Mouse (Mus musculus): Measurements from ENCODE around the gene Bad. TPM values are rescaled to one million over a fixed set of nuclear protein-coding genes. Genes with fewer than 3 reads are reported as not detected.
A peak's percentile ranks its signal among the peaks of the same experiment; 100 is the strongest.

Gene Bad
- total and polyA plus RNA-seq, 2 experiments from 2014 or later: 46.8 to 60.7 TPM

DNA sequence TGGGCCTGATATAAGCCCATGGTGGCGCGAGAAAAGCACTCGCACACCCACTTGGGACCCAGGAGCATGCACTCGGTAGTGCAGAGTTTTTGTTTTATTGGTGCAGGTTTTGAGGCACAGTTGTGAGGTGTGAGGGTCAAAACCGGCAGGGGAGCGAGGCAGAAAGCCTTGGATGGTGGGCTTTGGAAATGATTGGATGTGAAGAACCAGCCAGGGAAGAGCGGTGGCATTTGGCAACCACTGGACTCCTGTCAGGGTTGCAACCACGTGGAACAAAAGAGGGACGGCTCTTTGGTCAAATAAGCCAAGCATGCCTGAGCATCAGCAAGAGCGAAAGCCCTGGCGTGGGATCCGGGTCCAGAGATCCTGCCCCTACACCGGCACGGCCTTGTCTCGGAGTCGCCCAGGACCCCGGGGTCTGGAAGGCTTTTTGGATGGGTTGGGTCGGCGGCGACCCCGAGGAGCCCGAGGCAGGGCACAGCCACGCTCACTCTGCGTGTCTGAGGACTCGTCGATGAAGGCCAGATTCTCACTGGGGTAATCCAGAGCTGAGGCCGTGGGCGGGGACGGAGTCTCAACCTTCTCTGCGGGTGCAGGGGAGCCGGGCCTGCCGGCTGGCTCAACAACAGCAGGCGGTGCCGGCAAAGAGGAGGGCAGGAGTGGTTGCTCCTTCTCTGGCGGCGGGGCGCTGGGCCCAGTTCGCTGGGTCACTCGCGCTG is 15.9 kb upstream of the Bad start:
- H3K4me1 ChIP-seq (ENCODE audit: control insufficient read depth, insufficient read depth): peaks cover 21% of the 10 kb centered on the region
- DNase-seq (ENCODE audit: low spot score): no peak

DNA sequence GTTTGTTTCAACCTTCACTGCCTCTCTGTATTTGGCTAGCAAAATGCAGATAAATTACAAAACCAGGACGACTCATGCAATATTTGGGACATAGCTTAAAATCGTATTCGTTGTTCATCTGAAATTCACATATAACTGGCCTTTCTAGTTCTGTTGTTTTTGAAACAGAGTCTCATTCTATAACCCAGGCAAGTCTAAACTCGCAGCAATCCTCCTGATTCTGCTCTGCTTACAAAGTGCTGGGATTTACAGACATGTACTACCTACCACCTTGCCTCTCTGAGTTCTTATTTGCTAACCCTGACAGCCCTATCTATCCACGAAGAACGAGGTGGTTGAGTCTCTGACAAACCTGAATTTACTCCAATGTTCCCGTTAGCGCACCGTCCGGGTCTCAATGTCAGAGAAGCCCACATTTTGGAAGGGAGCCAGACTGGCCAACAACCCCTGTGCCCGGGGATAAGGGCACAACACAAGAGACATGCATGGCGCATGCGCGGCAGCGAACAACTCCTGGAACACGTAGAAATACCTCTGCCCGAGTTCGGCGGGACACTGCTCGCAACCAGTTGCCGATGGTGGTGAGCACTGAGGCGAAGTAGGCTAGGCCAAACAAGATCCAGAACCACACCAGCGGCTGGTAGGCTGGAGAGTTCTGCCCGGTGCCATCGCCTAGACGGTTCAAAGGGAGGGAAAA is 15.0 kb upstream of the Bad start:
- Histone ChIP-seq H3K36me3 (replicated peaks; ENCODE audit: control insufficient read depth, insufficient read depth, low read length) (no peaks in the 10 kb centered on the region), H3K27ac (ENCODE audit: low read depth) (no peak overlapping the region), H3K4me3 (ENCODE audit: low read depth, low read length) (peak overlapping the region; percentile 20; the same call in 1 of the 2 replicates), H3K4me2 (ENCODE audit: low read depth, low read length) (peak overlapping the region; percentile 38), H3K9me3 (replicated peaks; ENCODE audit: control insufficient read depth, low read length) (no peaks in the 10 kb centered on the region), H3K27me3 (ENCODE audit: control insufficient read depth, insufficient read depth, low read length) (peaks cover 51% of the 10 kb centered on the region), H3K9ac (replicated peaks; ENCODE audit: low read depth, low read length) (no peak overlapping the region), H3K4me1 (ENCODE audit: control insufficient read depth, insufficient read depth) (peaks cover 21% of the 10 kb centered on the region)
- TF ChIP-seq CTCF (IDR thresholded peaks at IDR 0.05; ENCODE audit: low read depth): no peak
- no peak for TF ChIP-seq EP300 (IDR thresholded peaks at IDR 0.05; ENCODE audit: low read depth)
- no peak for DNase-seq (ENCODE audit: low spot score)
- WGBS: 19% methylated on average over 26 of the region's 26 CpGs
- no peak for ATAC-seq (ENCODE audit: insufficient read depth, low read depth)

More for the DNA sequence above, 15.9 kb upstream of the Bad start:
- no peaks in the 10 kb centered on the region for H3K9me3 ChIP-seq (replicated peaks; ENCODE audit: control insufficient read depth, low read length)
- H3K36me3 ChIP-seq (replicated peaks; ENCODE audit: control insufficient read depth, insufficient read depth, low read length): no peaks in the 10 kb centered on the region
- H3K9ac ChIP-seq (replicated peaks; ENCODE audit: low read depth, low read length): no peak overlapping the region
- peak overlapping the region; percentile 19; the same call in 1 of the 2 replicates for H3K4me3 ChIP-seq (ENCODE audit: low read depth, low read length)
- ATAC-seq (ENCODE audit: insufficient read depth, low read depth): no peak
- 22% methylated on average over 39 of the region's 40 CpGs for WGBS
- H3K27me3 ChIP-seq (ENCODE audit: control insufficient read depth, insufficient read depth, low read length): peaks cover 47% of the 10 kb centered on the region
- no peak for TF ChIP-seq CTCF (IDR thresholded peaks at IDR 0.05; ENCODE audit: low read depth)
- no peak for TF ChIP-seq EP300 (IDR thresholded peaks at IDR 0.05; ENCODE audit: low read depth)
- H3K27ac ChIP-seq (ENCODE audit: low read depth): no peak overlapping the region
- H3K4me2 ChIP-seq (ENCODE audit: low read depth, low read length): peak overlapping the region; percentile 39; the same call in 1 of the 2 replicates

DNA sequence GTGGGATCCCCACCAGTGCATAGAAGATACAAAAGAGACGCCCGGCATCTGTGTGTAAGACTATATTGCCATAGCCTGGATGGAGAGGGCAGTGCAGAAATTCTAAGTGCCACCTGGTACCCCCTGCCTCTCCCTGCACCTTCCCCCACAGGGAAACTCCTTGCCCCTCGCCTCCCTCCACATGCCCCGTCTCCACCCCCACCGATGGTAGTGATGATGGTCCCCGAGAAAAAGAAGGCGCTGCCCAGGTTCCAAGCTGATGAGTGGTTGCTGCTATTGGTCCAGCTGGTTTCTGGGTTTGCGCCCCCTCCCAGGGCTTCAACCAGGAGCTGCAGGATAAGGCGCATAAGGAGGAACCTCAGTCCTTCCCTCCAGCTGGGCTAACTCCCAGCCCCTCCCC is 13.6 kb upstream of the Bad start:
- 24% methylated on average over 9 of the region's 9 CpGs for WGBS
- H3K27ac ChIP-seq (ENCODE audit: low read depth): no peak overlapping the region

DNA sequence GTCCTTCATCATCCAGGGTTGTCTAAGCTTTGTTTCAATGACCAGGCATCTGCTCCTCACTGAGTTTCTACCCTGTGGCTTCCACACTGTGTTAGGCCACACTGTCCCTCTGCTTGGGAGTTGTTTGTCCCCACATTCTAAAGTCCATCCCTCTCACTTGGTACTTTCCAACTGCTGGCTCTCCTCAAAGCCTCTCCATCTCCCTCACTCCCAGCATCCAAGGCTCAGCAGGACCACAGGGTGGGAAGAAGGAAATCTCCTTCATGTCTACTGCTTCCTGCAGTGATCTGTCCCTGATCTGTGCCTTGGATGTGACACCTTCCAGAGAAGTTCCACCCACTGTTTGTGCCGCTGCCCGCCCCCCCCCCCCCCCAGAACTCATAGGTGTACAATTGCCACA is 10.7 kb upstream of the Bad start:
- ATAC-seq (ENCODE audit: insufficient read depth, low read depth) (no peak), DNase-seq (ENCODE audit: low spot score) (no peak)
- Histone ChIP-seq H3K4me2 (ENCODE audit: low read depth, low read length) (no peak overlapping the region), H3K27ac (ENCODE audit: low read depth) (no peak overlapping the region), H3K9me3 (replicated peaks; ENCODE audit: control insufficient read depth, low read length) (no peaks in the 10 kb centered on the region), H3K27me3 (ENCODE audit: control insufficient read depth, insufficient read depth, low read length) (peaks cover 79% of the 10 kb centered on the region), H3K36me3 (replicated peaks; ENCODE audit: control insufficient read depth, insufficient read depth, low read length) (no peaks in the 10 kb centered on the region), H3K4me1 (ENCODE audit: control insufficient read depth, insufficient read depth) (peaks cover 20% of the 10 kb centered on the region), H3K9ac (replicated peaks; ENCODE audit: low read depth, low read length) (no peak overlapping the region), H3K4me3 (ENCODE audit: low read depth, low read length) (no peak overlapping the region)
- 0% methylated on average over 2 of the region's 2 CpGs for WGBS
- TF ChIP-seq CTCF (IDR thresholded peaks at IDR 0.05; ENCODE audit: low read depth) (no peak), EP300 (IDR thresholded peaks at IDR 0.05; ENCODE audit: low read depth) (no peak)

More for the DNA sequence above, 13.6 kb upstream of the Bad start:
- peaks cover 65% of the 10 kb centered on the region for H3K27me3 ChIP-seq (ENCODE audit: control insufficient read depth, insufficient read depth, low read length)
- ATAC-seq (ENCODE audit: insufficient read depth, low read depth) (no peak), DNase-seq (ENCODE audit: low spot score) (no peak)
- H3K4me1 ChIP-seq (ENCODE audit: control insufficient read depth, insufficient read depth): peaks cover 16% of the 10 kb centered on the region
- no peaks in the 10 kb centered on the region for H3K36me3 ChIP-seq (replicated peaks; ENCODE audit: control insufficient read depth, insufficient read depth, low read length)
- H3K4me3 ChIP-seq (ENCODE audit: low read depth, low read length): no peak overlapping the region
- TF ChIP-seq EP300 (IDR thresholded peaks at IDR 0.05; ENCODE audit: low read depth): no peak
- TF ChIP-seq CTCF (IDR thresholded peaks at IDR 0.05; ENCODE audit: low read depth): no peak
- H3K9me3 ChIP-seq (replicated peaks; ENCODE audit: control insufficient read depth, low read length): no peaks in the 10 kb centered on the region
- H3K9ac ChIP-seq (replicated peaks; ENCODE audit: low read depth, low read length): no peak overlapping the region
- H3K4me2 ChIP-seq (ENCODE audit: low read depth, low read length): no peak overlapping the region

DNA sequence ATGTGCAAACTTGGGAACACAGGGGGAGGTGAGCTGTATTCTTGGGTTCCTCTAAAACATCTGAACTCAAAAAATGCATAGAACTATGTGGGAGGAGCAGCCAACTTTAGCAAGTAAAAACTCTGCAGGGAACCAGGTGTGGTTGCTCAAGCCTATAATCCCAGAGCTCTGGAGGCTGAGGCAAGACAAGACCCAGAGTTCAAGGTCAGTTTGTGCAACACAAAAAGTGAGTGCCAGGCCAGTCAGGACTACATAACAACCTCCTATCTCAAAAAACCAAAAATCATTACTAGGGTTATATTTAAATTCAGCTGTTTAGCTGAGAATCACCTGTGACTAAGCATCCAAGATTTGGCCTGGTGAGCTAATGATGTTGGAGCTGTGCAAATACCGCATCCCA is 9.6 kb upstream of the Bad start:
- peaks cover 72% of the 10 kb centered on the region for H3K27me3 ChIP-seq (ENCODE audit: control insufficient read depth, insufficient read depth, low read length)
- no peak for ATAC-seq (ENCODE audit: insufficient read depth, low read depth)
- WGBS: 57% methylated on average over 1 of the region's 1 CpGs

More for the DNA sequence above, 9.6 kb upstream of the Bad start:
- no peak overlapping the region for H3K9ac ChIP-seq (replicated peaks; ENCODE audit: low read depth, low read length)
- peaks cover 15% of the 10 kb centered on the region for H3K4me1 ChIP-seq (ENCODE audit: control insufficient read depth, insufficient read depth)
- H3K36me3 ChIP-seq (replicated peaks; ENCODE audit: control insufficient read depth, insufficient read depth, low read length): no peaks in the 10 kb centered on the region
- H3K4me3 ChIP-seq (ENCODE audit: low read depth, low read length): no peak overlapping the region
- TF ChIP-seq EP300 (IDR thresholded peaks at IDR 0.05; ENCODE audit: low read depth) (no peak), CTCF (IDR thresholded peaks at IDR 0.05; ENCODE audit: low read depth) (no peak)
- H3K27ac ChIP-seq (ENCODE audit: low read depth): no peak overlapping the region
- H3K4me2 ChIP-seq (ENCODE audit: low read depth, low read length): no peak overlapping the region
- H3K9me3 ChIP-seq (replicated peaks; ENCODE audit: control insufficient read depth, low read length): no peaks in the 10 kb centered on the region
- DNase-seq (ENCODE audit: low spot score): no peak

All from heart, postnatal 0 days (tissue).